Mouse (Mus musculus) small intestine, adult 2 months (tissue): ENCODE results near the gene Tada1.

ENCODE experiments used
- CTCF ChIP-seq: fragments of 200-500 bp; IDR thresholded peaks from 2 replicates; pipeline ENCODE4 v1.5.1; 2012; ENCODE audit warnings: low read depth, mild to moderate bottlenecking, control low read depth, inconsistent platforms, low read length, moderate library complexity, mixed read lengths; ENCODE audit not compliant: insufficient replicate concordance, insufficient read length; ENCODE audit errors: extremely low read depth
- POLR2A ChIP-seq: fragments of 200-500 bp; IDR thresholded peaks from 2 replicates; pipeline ENCODE4 v1.6.1; 2012; ENCODE audit warnings: low read depth, mild to moderate bottlenecking, control low read depth, inconsistent platforms, low read length, moderate library complexity

DNA sequence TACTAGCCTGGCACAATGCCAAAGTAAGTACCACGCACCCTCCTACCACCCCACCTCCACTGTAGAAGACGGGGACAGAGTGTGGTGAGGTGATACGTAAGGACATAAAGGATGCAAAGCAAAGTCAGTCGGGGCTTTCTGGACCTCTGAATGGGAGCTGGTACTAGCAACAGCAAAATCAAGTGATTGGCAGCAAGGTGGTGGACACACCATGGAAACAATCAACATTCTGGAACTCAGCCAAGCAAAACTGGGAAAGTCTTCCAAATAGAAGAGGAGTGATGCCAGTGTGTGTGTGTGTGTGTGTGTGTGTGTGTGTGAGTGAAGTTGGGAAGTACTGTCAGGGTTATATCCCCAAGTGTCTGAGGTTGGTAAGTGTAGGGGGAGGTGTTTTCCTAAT, 23.1 kb downstream of the Tada1 start:
- no peak for TF ChIP-seq POLR2A
- TF ChIP-seq CTCF: no peak
